Mouse (Mus musculus) kidney, postnatal 0 days (tissue): ENCODE measurements around the gene Kdf1. TPM values are rescaled to one million over a fixed set of nuclear protein-coding genes. Genes with fewer than 3 reads are reported as not detected.
A peak's percentile ranks its signal among the peaks of the same experiment; 100 is the strongest.

Source experiments
- ATAC-seq: fragments of 200-750 bp; cut with Nextera tagmentation; replicated peaks from 2 replicates; pipeline ENCODE4 v1.8.0; 2017; ENCODE audit warnings: low read depth, moderate number of reproducible peaks, moderate TSS enrichment, moderate library complexity; ENCODE audit not compliant: low FRiP score
- DNase-seq: peaks from one replicate; pipeline ENCODE4 v3.0.0-alpha.2; 2016; ENCODE audit warnings: low spot score
- H3K27ac ChIP-seq: fragments of 300-500 bp; sonication (generic); 2 replicates; pipeline ENCODE4 v1.5.1; 2014; ENCODE audit warnings: mild to moderate bottlenecking
- H3K27me3 ChIP-seq: fragments of 300-500 bp; sonication (generic); 2 replicates; pipeline ENCODE4 v1.6.1; 2014; ENCODE audit warnings: low read length, mixed read lengths; ENCODE audit not compliant: insufficient read depth
- H3K36me3 ChIP-seq: fragments of 300-500 bp; sonication (generic); 2 replicates; pipeline ENCODE4 v1.6.1; 2014; ENCODE audit warnings: low read length, mixed read lengths; ENCODE audit not compliant: insufficient read depth
- H3K4me1 ChIP-seq: fragments of 300-500 bp; sonication (generic); replicated peaks from 2 replicates; pipeline ENCODE4 v1.6.1; 2014; ENCODE audit warnings: antibody characterized with exemption, low read length, mixed read lengths; ENCODE audit not compliant: insufficient read depth
- H3K4me2 ChIP-seq: fragments of 300-500 bp; sonication (generic); 2 replicates; pipeline ENCODE4 v1.6.1; 2014; ENCODE audit warnings: mild to moderate bottlenecking, low read length, moderate library complexity, mixed read lengths
- H3K4me3 ChIP-seq: fragments of 300-500 bp; sonication (generic); replicated peaks from 2 replicates; pipeline ENCODE4 v1.5.1; 2014; ENCODE audit warnings: low read depth, low read length
- H3K9ac ChIP-seq: fragments of 300-500 bp; sonication (generic); 2 replicates; pipeline ENCODE4 v1.6.1; 2014; ENCODE audit warnings: low read depth, low read length
- H3K9me3 ChIP-seq: fragments of 300-500 bp; sonication (generic); replicated peaks from 2 replicates; pipeline ENCODE4 v1.6.1; 2016; ENCODE audit warnings: low read length, inconsistent platforms, mixed read lengths
- CTCF ChIP-seq: IDR thresholded peaks from 2 replicates; pipeline ENCODE4 v1.5.1; 2016; ENCODE audit warnings: antibody characterized with exemption, low read depth, mild to moderate bottlenecking, moderate library complexity
- WGBS: fragments of 180-500 bp; shearing (Covaris S2); extraction: QIAGEN DNeasy Blood & Tissue Kit; methylation state at CpG from one replicate; pipeline ENCODE4 v1.1.7; 2014; 5-methylcytosine and 5-hydroxymethylcytosine counted together
- polyA plus RNA-seq: library from polyadenylated mRNA; unstranded; fragments of >200 nt; fragmentation: Nextera tagmentation; extraction: Ambion mirVana; gene quantifications from 2 replicates; pipeline ENCODE4 v1.2.1, GENCODE M21; 2015

Kdf1 gene
- polyA plus RNA-seq, 1 experiment from 2014 or later: 38.7 TPM

DNA sequence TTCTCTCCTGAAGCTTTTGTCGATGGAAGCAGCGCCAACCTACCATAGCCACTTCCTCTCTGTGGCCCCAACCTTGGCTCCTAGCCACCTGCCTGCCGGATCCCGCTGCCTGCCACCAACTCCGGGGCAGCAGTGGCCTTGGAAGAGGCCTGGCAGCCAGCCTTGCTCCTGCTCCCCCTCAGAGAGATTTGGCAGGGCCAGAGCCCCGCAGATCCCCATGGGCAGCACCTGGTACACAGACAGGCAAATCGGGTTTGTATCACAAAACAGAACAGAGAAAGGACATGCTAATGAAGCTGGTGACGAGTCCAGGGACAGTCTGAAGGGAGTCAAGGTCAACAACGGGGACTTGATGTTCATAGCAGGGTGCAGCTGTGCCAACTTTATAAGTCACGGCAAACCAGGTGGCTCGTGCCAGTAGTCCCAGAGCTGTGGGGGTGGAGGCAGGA is 44.4 kb downstream of the Kdf1 start:
- H3K4me3 ChIP-seq: no peak overlapping the region
- 60% methylated on average over 11 of the region's 11 CpGs for WGBS
- H3K36me3 ChIP-seq: no peaks in the 10 kb centered on the region
- no peak for TF ChIP-seq CTCF
- no peaks in the 10 kb centered on the region for H3K27me3 ChIP-seq
- ATAC-seq (no peak), DNase-seq (no peak)
- H3K4me1 ChIP-seq: no peaks in the 10 kb centered on the region
- no peak overlapping the region for H3K9ac ChIP-seq
- H3K4me2 ChIP-seq: no peak overlapping the region
- no peaks in the 10 kb centered on the region for H3K9me3 ChIP-seq
- no peak overlapping the region for H3K27ac ChIP-seq

- no peak for ATAC-seq
- no peaks in the 10 kb centered on the region for H3K36me3 ChIP-seq
- no peaks in the 10 kb centered on the region for H3K9me3 ChIP-seq
- no peak overlapping the region for H3K27ac ChIP-seq
- TF ChIP-seq CTCF: no peak
- no peaks in the 10 kb centered on the region for H3K4me1 ChIP-seq
- DNase-seq: no peak
- no peak overlapping the region for H3K4me2 ChIP-seq
- H3K4me3 ChIP-seq: no peak overlapping the region
- no peak overlapping the region for H3K9ac ChIP-seq
- H3K27me3 ChIP-seq: no peaks in the 10 kb centered on the region
- WGBS: 23% methylated on average over 8 of the region's 8 CpGs
These were observed 48.5 kb downstream of the Kdf1 start for GRCm38 (mm10) chr4:133567251-133567650.

DNA sequence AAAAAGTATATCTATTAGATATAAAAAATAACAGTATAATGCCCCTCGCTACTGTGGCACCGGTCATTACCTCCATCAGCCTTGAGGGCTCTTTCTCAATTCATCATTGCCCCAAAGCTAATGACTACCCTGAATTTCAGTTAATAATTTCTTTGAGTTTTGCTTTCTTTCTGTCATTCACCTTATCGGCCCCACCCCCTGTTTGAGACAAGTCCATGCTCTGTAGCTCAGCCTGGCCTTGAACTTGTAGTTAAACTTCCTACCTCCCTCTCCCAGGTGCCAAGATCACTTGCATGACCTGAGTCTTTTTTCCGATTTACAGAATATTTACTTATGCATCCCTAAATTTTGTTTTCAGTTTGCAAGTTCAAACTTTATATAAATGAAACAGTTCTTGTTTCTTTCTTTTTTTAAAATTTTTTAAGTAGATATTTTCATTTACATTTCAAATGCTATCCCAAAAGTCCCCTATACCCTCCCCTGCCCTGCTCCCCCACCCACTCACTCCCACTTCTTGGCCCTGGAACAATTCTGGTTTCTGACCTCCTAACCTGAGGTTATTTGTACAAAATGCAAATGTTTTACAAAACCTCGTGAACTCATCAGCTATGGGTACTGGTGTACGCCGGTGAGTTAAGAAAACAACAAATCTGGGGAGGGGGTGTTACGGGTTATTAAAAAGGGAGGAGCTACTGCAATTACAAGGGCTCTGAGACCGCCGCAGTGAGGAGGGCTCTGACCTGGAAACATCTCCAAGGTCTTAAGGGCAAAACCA is 50.7 kb downstream of the Kdf1 start:
- Histone ChIP-seq H3K27ac (peak overlapping the region; percentile 39), H3K9ac (no peak overlapping the region), H3K4me2 (peak overlapping the region; percentile 21; the same call in 1 of the 2 replicates), H3K9me3 (no peaks in the 10 kb centered on the region), H3K36me3 (no peaks in the 10 kb centered on the region), H3K4me3 (no peak overlapping the region), H3K27me3 (no peaks in the 10 kb centered on the region), H3K4me1 (no peaks in the 10 kb centered on the region)
- DNase-seq: no peak
- ATAC-seq: no peak
- TF ChIP-seq CTCF: no peak
- 50% methylated on average over 10 of the region's 10 CpGs for WGBS

DNA sequence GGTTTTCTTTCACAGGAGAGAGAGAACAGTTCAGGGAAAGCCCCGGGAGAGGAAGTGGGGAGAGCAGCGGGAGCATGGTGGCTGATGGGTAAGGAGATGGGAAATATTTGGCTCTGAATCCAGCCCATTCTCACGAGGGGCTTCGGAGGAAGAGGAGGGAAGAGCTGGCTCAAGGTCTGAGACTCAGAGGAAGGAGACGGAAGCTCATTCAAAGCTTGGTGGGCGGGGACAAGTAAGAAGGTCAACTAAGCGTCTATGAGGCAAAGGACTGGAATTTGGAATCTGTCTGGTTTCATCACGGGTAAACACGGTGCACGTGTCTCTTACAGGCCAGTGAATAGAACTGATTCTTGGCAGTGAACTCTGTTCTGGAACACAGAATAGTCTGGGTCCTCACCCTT is 51.3 kb downstream of the Kdf1 start:
- Histone ChIP-seq H3K27me3 (no peaks in the 10 kb centered on the region), H3K9me3 (no peaks in the 10 kb centered on the region), H3K9ac (no peak overlapping the region), H3K4me3 (no peak overlapping the region), H3K36me3 (no peaks in the 10 kb centered on the region), H3K4me2 (peak overlapping the region; percentile 21; the same call in 1 of the 2 replicates), H3K4me1 (peaks cover 3% of the 10 kb centered on the region; the same call in 1 of the 2 replicates), H3K27ac (peak overlapping the region; percentile 39)
- DNase-seq (peak; percentile 50), ATAC-seq (peak; percentile 69)
- WGBS: 28% methylated on average over 10 of the region's 10 CpGs
- no peak for TF ChIP-seq CTCF

DNA sequence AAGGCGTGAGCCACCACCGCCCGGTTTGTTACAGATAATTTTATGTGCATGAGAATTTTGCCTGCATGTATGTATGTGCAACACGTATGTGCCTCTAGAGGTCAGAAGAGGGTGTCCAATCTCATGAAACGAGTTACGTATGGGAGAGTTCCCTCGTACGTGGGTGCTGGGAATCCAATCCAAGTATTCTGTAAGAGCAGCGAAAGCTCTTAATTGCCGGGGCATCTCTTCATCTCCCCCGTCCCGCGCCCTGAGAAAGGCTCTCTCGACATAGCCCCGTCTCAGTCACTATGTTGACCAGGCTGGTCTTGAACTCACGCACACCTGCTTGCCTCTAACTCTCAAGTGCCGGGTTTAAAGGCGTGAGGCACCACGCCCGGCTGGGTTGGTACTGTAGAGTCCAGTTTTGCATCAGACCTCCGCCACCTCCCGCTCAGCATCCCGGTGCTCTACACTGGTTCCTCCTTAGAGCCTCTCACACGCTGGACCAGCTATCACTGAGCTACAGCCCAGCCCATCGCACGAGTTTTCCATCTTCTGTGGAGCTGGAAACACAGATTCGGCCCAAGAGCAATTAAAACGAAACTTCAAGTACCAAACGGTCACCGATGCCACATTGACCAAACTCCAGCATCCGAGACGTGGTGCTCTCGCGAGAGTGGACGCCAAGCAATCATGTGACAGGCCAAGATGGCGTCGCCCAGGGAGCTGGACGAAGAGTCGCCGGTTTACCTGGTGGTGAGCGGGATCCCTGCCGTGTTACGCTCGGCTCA is 55.5 kb downstream of the Kdf1 start, which contains the start of gene Gpatch3:
Gene Gpatch3, plus strand, starts transcription at position 676 of the 773 bp plus-strand sequence.
- H3K4me3 ChIP-seq: peak within 1 kb of the TSS; percentile 71
- peak; percentile 90 for ATAC-seq
- WGBS: 8% methylated on average over 44 of the region's 44 CpGs

DNA sequence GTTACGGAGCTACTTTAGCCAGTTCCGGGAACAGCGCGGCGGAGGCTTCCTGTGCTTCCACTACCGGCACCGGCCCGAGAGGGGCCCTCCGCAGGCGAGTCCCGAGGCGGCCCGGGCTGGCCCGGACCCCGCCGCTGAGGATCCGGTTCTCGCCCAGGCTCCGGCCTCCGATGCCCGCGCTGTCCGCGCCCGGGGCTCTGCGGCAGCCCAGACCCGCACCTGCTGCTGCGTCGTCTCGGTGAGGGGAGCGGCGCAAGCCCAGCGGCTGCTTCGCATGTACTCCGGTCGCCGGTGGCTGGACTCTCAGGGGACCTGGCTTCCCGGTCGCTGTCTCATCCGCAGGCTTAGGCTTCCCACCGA is 56.1 kb downstream of the Kdf1 start:
- Histone ChIP-seq H3K4me2 (peak overlapping the region; percentile 87), H3K9me3 (no peaks in the 10 kb centered on the region), H3K9ac (peak overlapping the region; percentile 84), H3K4me1 (peaks cover 7% of the 10 kb centered on the region; the same call in 1 of the 2 replicates), H3K4me3 (peak overlapping the region; percentile 71), H3K27me3 (no peaks in the 10 kb centered on the region), H3K27ac (peak overlapping the region; percentile 81; the same call in 1 of the 2 replicates), H3K36me3 (peaks cover 19% of the 10 kb centered on the region)
- no peak for TF ChIP-seq CTCF
- peak; percentile 31 for ATAC-seq
- no peak for DNase-seq
- WGBS: 2% methylated on average over 39 of the region's 41 CpGs

More for the DNA sequence above, 55.5 kb downstream of the Kdf1 start, which contains the start of gene Gpatch3:
- Histone ChIP-seq H3K36me3 (peaks cover 14% of the 10 kb centered on the region; the same call in 1 of the 2 replicates), H3K4me2 (peak within 1 kb of the TSS; percentile 87), H3K4me1 (peaks cover 7% of the 10 kb centered on the region; the same call in 1 of the 2 replicates), H3K9ac (peak within 1 kb of the TSS; percentile 84), H3K27ac (peak within 1 kb of the TSS; percentile 81), H3K9me3 (no peaks in the 10 kb centered on the region), H3K27me3 (no peaks in the 10 kb centered on the region)
- DNase-seq: peak; percentile 95
- no peak; the same call in 1 of the 2 replicates for TF ChIP-seq CTCF
